Mouse (Mus musculus): ENCODE measurements around the gene Sox6.

Gene Sox6

DNA sequence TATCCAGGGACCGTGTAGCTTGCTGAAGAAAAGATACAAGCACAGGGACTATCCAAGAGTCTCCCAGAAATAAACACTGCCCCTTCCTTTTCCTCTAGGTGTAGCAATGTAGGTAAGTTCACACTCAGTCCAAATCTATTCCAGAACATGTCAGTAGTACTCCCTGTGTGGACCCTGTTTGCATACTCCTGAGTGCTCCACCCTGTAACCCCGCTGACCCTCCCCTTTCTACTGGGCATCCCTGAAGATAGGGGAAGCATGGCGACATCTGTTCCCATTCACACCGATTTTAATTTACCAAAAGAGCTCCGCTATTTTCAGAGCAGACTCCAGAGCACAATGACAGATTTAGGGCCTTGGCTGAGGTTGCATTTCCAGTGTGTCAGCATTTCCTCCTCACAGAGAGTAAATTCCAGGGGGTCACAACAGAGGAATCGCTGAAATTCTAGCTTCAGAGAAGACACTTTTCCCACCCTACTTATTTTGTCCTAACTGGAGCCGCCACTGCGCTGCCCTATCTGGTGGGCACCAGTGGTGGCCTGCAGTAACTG, 288.2 kb downstream of the Sox6 start:
- no peak for DNase-seq (ENCODE audit: low spot score)

GRCm38 (mm10) chr7:115747541-115747940, 291.1 kb downstream of the Sox6 start:
- DNase-seq (ENCODE audit: low spot score), result no peak

- no peak for DNase-seq (ENCODE audit: low spot score)
These were observed 292.8 kb downstream of the Sox6 start for GRCm38 (mm10) chr7:115745672-115746253.

DNA sequence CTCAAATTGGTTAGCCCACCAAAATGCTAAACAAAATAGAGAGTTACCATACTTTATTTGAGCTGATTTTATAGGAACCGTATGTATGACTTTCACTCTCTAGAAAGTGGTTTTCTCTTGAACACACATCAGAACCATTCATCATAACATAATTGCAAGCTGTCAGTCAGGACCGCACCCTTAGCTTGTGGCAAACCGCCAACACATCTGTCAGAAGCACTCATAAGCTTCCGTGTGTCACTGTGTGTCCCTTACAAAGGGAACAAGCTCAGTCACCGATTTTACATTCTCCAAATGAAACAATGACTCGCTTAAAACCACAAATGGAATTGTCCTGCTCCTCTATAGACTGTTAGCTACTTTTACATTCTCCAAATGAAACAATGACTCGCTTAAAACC, 304.5 kb downstream of the Sox6 start:
- DNase-seq (ENCODE audit: low spot score), result no peak

GRCm38 (mm10) chr7:115732824-115733223, 305.8 kb downstream of the Sox6 start:
- DNase-seq (ENCODE audit: low spot score), result peak; percentile 28

GRCm38 (mm10) chr7:115726776-115727175, 311.8 kb downstream of the Sox6 start:
- no peak for DNase-seq (ENCODE audit: low spot score)

DNA sequence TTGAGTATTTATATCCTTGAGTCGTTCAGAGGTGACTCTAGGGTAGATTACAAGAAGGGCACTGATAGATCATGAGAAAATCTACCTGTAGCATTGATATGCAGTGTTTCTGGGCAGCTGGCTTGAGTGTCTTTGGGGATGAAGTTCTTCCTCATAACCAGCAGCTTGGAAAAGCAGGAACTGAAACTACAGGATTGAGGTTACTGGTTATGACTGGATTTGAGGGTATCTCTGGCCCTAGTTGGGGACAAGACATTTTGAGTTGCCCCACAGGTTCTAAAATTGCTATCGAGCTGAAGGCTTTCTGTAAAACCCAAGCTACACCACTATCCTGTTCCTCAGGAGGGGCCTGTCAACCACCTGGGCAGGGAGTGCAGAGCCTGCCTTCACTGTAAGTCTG, 314.2 kb downstream of the Sox6 start:
- no peak for DNase-seq (ENCODE audit: low spot score)

DNA sequence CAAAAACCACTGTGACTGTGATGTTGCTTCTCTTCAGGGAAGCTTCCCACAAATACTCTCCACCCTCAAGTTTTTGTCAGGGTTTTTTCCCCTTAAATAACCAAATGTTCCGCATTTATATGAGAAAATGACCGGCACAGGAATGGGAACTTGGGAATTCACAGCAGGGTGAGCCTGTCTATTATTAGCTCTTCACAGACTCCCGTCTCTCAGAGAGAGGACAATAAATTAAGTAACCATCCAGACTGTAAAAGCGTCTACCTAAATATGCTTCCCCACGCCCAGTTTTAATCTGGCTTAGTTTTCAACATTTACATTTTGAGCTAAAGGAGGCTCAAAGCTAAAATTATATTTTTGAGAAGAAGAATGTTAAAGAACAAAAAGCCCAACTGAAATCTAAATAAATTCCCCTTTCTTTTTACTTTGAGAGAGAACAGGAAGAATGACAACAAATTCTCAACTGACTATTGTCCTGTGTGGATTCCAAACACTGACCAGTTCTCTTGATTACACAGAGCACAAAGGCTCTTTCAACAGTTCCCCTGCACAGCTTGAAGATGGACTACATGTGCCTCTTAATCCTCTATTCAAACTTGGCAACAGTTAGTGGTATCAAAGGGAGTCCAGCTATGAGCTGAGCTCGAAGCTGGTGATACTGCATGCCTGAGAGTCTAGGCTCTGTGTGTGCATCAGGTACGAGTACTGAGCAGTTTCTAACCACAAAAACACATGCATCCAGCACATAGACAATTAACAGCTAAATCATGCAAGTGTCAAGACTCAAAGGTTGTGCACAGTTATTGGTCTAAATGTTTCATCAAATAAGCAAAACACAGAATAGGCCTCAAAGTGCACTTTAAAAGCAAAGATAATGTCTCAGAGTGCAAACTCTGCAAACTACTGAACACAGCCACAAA, 316.7 kb downstream of the Sox6 start:
- DNase-seq (ENCODE audit: low spot score), result no peak

DNA sequence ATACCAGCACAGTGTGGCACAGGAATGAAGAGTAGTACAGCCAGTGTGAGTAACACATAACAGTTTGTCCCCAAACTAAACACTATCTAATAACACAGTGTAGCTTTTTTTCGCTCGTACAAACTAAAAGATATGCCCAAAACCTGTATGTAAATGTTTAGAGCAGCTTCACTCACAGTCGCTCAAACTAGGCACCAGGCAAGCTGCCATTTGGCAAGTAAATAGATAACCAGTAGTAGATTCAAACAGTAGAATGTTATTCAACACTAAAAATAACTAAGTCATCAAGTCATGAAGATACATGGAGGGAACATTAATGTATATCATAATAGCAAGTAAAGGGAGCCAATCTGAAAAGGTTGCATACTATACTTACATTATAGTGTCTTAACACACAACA, 318.8 kb downstream of the Sox6 start:
- no peak for DNase-seq (ENCODE audit: low spot score)

- no peak for DNase-seq (ENCODE audit: low spot score)
These were observed 332.5 kb downstream of the Sox6 start for GRCm38 (mm10) chr7:115706141-115706540.

GRCm38 (mm10) chr7:115698105-115698504, 340.5 kb downstream of the Sox6 start:
- DNase-seq (ENCODE audit: low spot score), result no peak

GRCm38 (mm10) chr7:115693206-115693605, 345.4 kb downstream of the Sox6 start:
- DNase-seq (ENCODE audit: low spot score), result no peak

- DNase-seq (ENCODE audit: low spot score), result no peak
These were observed 347.5 kb downstream of the Sox6 start for GRCm38 (mm10) chr7:115691091-115691490.

GRCm38 (mm10) chr7:115686687-115687086, 351.9 kb downstream of the Sox6 start:
- DNase-seq (ENCODE audit: low spot score), result no peak

DNA sequence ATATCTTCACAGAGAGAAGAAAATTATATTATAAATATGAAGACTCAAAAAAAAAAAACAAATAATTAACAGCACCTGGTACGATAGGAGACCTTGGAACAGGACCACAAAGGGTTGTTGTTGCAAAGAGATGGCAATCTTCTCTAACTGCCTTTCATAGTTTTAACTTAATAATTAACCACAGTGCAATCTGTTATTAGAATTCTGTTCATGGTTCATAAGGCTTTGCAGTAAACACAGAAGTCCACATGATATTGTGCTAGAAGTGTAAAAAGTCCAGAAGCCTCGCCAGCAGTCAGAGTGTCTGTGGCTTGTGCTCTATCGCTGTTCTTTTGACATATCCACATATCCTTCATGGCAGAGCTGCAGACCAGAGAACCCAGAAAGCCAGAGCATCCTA, 354.5 kb downstream of the Sox6 start:
- DNase-seq (ENCODE audit: low spot score), result no peak

DNA sequence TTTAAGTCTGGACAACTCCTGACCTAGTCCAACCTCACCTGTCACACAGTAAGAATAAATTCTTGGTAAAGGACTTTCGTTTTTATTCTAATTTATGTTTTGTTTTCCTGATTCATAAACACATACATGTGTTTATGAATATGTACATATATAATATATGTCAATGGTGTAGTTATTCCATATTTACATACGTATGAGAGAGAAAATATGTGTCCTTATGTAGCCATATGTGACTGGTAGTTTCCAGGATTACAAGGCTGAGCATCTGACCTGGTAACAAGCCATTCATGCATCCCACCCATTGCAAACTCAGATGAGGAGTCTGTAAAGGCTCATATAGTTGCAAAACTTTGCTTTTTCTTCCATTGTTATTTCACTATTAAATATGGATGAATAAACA, 366.8 kb downstream of the Sox6 start:
- no peak for DNase-seq (ENCODE audit: low spot score)

- DNase-seq (ENCODE audit: low spot score), result no peak
These were observed 367.3 kb downstream of the Sox6 start for GRCm38 (mm10) chr7:115671272-115671671.

- peak; percentile 6 for DNase-seq (ENCODE audit: low spot score)
These were observed 369.2 kb downstream of the Sox6 start for GRCm38 (mm10) chr7:115669207-115670004.

DNA sequence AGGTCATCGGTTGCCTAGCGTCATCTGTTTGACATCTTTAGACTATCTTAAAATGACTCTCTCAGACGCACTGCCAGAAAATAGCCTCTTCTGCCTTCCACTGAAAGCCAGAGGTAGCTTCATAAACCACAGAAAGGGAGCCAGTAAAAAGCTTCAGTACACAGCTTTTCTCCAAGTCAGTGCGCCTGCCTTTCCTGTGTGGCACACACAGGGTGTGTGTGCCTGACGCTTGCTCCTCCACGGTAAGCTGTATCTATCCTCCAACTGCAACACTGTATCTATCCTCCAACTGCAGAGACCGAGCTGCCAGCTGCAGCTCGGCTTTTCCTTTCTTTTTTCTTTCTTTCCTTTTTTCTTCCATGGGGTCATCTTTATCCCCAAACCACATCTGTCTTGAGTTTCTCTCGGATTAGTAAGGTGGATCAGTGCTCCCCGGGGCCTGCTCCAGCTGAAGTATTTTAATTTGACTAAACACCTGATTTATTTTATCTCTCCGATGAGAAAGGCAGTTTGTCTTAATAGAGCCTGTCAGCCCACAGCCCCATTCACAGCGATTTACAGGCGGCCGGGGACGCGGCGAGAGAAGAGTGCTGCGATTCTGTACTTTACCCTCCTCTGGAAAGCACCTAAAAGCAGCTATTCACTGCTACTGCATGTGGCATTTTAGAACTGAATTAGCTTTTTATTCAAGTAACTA, 371.8 kb downstream of the Sox6 start:
- DNase-seq (ENCODE audit: low spot score), result no peak

DNA sequence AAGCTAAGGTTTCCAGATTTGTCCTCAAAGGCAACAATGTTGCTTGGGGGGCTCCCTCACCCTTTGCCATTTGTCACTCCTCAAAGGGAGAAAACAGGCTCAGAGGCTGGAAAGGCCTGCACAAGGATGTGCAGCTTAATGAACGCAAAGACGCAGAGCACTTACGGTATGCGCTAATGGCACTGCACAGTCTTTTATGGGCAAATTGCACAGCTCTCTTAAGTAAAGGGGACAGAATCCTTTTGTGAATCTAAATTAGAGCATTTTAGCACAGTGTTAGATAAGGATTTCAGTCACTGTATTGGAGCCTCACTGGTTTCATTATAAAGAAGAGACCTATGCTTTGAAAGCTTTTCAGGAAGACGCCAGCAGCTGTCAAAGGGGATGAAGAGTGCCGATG, 375.2 kb downstream of the Sox6 start:
- no peak for DNase-seq (ENCODE audit: low spot score)

DNA sequence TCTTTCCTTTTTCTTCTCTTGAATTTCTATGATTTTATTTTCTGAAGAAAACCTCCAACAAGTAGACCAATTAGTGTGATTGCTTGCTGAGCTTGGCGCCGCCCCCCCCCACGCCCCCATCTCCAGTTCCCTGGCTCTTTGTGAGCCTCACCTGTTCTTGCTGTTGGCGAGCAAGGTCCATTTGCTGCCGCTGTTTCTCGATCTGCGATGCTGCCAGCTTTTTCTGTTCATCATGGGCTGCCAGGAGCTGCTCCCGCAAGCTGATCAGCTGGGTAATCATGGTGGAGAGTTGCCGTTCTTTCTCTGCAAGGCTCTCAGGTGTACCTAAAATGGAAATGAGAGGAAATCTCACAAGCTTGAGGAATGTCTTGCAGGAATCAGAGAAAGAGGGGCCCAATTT, 376.5 kb downstream of the Sox6 start:
- no peak for DNase-seq (ENCODE audit: low spot score)

GRCm38 (mm10) chr7:115646696-115647095, 391.9 kb downstream of the Sox6 start:
- DNase-seq (ENCODE audit: low spot score), result no peak
